Comparison of ENCODE assay signal across 11 mouse cellular contexts in genomic region chr12:77092143-77092542, GRCm38 (mm10).
"Had no signal": no experiment of that assay in that cellular context is flagged by ENCODE, and none has a peak within 500 bp of the region (broad histone marks: within the 10 kb centered on the region; RNA-seq: fewer than 3 reads in every experiment).

No protein-coding gene starts in this region.

- H3K27me3 ChIP-seq: liver, embryonic 15.5 days; lung, embryonic 15.5 days; midbrain, embryonic 12.5 days; neural tube, embryonic 12.5 days had no signal

- H3K9me3 ChIP-seq: liver, embryonic 15.5 days; lung, embryonic 15.5 days; midbrain, embryonic 10.5 days; midbrain, embryonic 12.5 days; neural tube, embryonic 12.5 days had no signal

- H3K36me3 ChIP-seq: liver, embryonic 15.5 days; lung, embryonic 15.5 days; midbrain, embryonic 10.5 days; midbrain, embryonic 12.5 days; neural tube, embryonic 12.5 days had no signal

- H3K27ac ChIP-seq: liver, embryonic 15.5 days; lung, embryonic 15.5 days; macrophage; midbrain, embryonic 10.5 days; midbrain, embryonic 12.5 days; neural tube, embryonic 12.5 days had no signal

- H3K4me3 ChIP-seq: liver, embryonic 15.5 days; lung, embryonic 15.5 days; midbrain, embryonic 10.5 days; midbrain, embryonic 12.5 days; neural tube, embryonic 12.5 days had no signal

- DNase-seq: lung, adult 2 months; spleen, adult 18-20 months; thymus, adult 18-20 months; thymus, postnatal 36 days had no signal

- H3K9ac ChIP-seq: liver, embryonic 15.5 days; liver, postnatal 0 days; lung, embryonic 15.5 days; midbrain, embryonic 12.5 days; neural tube, embryonic 12.5 days had no signal

- H3K4me2 ChIP-seq: liver, embryonic 15.5 days; lung, embryonic 15.5 days; midbrain, embryonic 12.5 days; neural tube, embryonic 12.5 days had no signal

- ATAC-seq: liver, postnatal 0 days had no signal

- H3K4me1 ChIP-seq: midbrain, embryonic 10.5 days; midbrain, embryonic 12.5 days; neural tube, embryonic 12.5 days had no signal
